Mouse (Mus musculus) inflammation-experienced regulatory T-cells, adult 6 months (primary cell): ENCODE data around the gene Gm35315. TPM values are rescaled to one million over a fixed set of nuclear protein-coding genes. Genes with fewer than 3 reads are reported as not detected.
"Not testable (repeated sequence)": the region's sequence is repeated elsewhere in the genome, so short reads cannot be mapped to it uniquely, and the experiment has no call there.

Source experiments
- ATAC-seq: one replicate; pipeline ENCODE4 v1.8.0; 2017
- polyA plus RNA-seq, 3 experiments: library from polyadenylated mRNA; unstranded; fragments of 100-300 nt; shearing (Covaris generic); gene quantifications; one replicate each; pipeline ENCODE4 v1.2.1; 2017

Gm35315 gene
- polyA plus RNA-seq, result 1 to 10 TPM; 1.2 to 2.9 (median 1.7) TPM

DNA sequence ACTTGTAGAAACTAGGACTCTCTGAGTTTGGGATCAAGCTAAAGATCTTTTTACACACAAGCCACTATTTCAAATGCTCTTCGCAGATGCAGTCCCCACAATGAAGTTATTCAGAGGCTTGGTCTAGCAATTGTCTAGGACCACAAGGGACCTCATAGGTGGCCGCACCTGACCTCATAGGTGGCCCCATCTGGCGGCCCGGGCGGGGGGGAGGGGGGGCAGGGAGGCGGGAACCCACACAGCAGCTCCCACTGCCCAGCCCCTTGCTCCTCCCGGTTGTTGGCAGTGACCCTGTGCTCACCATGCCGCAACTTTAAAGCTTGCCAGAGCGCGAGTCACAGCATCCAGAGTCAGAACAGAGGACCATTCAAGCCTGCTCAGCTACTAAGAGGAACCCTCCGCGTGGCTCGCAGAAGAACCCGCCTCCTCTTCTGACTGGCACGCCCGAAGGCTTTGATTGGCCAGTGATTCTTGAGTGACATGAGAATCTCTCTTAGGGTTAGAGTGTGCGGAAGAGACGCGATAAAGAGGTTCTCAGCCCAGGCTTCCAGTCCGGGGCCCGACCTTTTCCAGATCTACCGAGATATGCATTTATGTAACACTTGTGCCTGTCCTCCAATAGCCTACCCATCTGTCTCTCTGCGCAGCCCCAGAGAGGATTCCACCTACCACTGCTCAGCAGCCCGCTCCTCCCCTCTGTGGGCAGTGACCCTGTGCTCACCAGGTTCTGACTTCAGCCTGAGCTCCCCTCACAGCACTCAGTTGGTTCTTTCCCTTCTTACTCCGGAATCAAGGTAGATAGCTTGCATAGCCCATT lies at the start of gene Gm35315:
Gm35315 (minus strand) TSS at position 391 of the 817 bp plus-strand sequence.
- peak; percentile 99 for ATAC-seq

DNA sequence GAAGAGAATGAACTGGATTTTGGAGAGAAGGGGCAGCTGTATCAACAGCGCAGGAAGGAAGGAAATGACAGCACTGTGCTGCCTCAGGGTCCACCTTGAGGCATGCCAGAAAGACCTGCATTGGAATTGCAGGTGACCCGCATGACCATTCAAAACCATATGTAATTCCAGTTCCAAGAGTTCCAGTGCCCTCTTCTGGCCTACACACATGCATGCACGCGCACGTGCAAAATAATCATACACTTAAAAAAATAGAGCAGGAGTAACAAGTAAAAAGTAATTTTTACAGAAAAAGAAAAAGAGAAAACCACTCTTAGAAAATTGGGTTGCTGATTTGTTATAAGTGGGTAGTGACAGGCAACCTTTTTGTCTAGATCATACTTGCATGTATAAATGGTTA lies 48.8 kb upstream of the Gm35315 start:
- ATAC-seq, result no peak

DNA sequence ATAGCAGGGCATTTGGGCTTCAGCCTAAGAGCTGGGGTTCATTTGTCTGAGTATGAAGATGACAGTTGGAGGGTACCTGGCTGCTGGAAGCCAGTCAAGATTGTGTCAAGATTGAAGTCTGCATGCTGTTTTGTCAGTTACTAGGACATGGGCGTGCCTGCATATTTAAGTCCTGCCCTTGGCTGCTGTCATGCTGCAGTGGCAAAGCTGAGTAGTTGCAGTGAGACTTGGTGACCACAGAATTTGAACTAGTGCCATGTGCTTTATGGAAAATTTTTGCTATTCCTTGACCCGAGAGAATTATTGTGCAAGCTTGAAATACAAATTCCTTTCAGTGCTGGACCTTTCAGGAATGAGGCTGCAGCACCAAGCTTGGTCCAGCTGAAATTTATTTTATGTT lies 48.1 kb upstream of the Gm35315 start:
- no peak for ATAC-seq

DNA sequence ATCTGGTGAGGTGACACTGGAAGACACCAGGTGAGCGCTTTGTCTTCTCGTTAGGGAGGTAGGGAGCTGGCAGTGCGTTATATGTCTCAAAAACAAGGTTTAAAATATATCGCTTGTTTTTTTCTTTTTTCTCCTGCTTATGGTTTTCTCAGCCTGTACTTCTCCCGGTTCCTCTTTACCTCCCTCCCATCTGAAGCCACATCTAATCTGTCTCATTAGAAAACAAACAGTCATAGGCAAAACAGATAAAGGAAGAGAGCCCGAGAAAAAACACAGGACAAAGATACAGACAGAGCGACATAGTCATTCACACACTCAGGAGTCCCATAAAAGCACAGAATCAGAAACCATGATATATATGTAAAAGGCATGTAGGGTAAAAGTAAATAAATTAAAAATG lies 46.2 kb upstream of the Gm35315 start:
- ATAC-seq, result no peak

DNA sequence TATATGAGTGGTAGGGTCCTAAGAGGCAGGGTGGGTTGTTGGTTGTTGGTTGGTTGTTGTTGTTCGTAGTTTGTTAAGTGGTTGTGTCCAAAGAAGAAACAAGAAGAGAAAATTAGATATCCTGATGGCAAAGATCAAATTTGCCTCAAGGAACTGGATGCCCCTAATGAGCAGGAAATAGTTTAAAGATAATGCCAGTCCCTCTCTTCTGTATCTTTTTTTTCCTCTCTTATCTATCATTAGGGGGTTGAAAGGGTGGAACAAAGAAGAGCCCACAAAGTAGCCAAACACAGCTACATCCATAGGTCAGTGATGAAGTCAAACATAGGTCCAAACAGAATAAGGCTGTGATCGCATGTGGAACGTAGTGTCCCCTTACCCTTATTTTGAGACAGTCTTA lies 45.1 kb upstream of the Gm35315 start:
- ATAC-seq, result no peak

DNA sequence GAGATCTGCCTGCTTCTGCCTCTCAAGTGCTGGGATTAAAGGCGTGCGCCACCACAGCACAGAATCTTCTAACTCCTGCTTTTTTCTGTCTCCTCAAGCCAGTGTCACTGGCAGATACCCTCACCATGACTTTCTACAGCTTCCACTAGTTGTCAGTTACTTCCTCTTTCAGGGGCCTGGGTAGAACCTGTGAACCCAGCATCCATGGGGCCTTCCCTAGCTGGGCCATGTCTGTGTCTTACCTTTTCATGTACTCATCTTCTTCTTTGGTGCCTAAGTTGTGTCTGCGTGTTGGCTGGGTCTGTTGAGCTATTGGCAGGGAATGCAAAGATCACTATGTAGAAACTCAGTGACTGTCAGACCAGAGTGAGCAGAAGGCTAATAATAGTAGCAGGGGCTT lies 43.6 kb upstream of the Gm35315 start:
- no peak for ATAC-seq

DNA sequence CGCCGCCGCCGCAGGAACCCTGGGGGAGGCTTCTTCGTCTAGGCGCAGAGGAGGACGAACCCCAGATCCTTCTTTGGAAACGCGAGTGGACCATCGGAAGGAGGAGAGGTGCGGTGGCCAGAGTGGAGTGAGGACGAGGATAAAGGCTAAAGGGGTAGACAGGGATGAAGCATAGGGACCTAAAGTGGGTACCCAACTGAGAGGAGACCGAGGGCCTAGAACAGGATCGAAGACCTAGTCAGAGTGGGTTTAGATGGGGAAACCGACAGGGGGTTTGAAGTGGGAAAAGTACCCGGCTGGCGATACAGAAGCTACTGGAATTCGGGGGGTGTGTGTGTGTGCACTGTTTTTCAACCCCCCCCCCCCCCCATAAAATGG lies 41.9 kb upstream of the Gm35315 start:
- ATAC-seq, result no peak

DNA sequence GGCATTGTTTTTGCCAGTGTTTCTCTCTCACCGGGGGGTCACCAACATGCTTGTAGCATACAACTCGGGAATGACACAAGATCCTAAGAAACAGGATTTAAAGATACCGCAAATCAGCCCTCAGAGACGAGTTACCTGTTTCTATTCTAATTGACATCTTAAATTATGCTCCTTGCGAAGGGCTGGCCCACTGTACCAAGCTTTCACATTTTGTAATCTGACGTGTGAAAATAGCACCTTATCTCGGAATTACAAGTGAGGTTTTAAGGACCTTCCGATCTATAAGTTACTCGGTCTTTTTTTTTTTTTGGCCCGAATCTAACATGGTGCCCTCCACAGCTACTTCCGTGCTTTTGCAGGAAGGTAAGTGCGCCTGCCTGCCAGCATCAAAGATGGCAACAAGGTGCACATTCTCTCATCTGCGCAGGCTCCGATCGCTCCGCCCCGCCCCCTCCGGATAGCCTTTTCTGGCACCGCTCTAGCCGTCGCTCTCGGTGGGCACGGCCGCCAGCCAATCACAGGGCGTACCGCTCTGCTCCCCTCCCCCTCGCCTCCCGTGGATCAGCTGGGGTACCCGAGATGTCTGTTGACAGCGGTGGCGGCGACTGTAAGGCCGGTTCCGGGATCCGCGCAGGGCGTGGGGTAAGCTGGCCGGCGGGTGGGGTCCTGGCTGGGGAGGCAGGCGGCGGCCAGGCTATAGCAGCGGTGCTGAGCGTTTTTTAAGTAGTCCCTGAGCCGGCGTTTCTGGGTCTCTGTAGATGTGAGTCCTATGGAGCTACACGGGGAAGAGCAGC lies 41.3 kb upstream of the Gm35315 start, which contains the start of gene Chfr:
Chfr (plus strand) TSS at position 550 of the 794 bp plus-strand sequence.
- peak; percentile 95 for ATAC-seq

DNA sequence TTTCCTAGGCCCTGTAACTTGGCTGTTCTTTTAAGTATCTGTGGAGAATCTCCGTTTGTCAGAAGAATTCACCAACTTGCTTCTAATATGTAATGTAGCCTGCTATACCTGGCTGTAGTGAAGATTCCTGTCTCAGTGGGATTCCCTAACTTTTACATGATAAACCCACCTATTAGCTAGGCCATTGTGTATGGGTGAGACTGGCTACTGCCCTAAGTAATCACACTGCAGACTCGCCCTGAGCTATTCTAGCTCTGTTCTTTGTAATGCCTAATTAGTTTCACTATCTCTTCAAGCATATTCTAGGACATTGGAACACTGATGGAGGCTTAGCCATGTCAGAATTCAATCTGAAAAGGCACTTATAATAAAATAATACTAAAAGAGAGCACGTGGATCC lies 28.2 kb upstream of the Gm35315 start:
- ATAC-seq, result not testable (repeated sequence)

DNA sequence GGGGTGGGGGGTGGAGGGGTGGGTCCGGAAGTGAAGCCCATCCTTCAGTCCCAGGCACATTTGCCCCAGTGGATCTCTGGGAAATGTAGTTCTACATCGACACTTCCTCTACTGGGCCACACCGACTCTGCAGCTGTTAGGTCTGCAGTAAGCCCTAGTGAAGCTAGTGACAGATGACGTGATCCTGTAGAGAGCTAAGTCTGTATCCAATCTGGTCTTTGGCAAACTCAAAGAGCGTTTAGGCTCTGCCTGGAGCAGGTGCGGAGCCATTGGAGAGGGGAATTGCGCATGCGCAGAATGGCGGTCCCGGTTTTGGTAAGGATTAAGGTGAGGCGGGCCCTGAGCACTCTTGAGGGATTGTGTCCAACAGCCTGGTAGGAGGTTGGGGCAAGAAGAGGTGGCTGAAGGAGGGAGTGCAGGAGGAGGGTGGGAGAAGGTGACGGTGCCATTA lies 15.8 kb upstream of the Gm35315 start, which contains the start of gene Zfp605:
Zfp605 (plus strand) TSS at position 102 of the 451 bp plus-strand sequence.
- peak; percentile 40 for ATAC-seq

DNA sequence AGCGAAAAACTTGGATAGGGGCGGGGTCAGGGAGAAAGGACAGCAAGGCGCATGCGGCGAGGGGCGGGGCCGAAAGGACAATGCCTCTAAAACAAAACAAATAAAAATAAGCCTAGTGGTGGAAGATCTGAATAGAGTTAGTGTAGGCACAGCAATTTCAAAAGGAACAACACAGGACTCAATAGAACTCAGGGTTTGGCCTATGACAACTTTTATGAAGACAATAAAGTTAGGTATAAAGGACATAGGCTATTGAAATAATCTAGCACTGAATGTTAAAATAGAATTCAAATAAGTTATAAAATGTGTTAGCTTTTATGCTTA lies 14.0 kb upstream of the Gm35315 start:
- ATAC-seq, result no peak

DNA sequence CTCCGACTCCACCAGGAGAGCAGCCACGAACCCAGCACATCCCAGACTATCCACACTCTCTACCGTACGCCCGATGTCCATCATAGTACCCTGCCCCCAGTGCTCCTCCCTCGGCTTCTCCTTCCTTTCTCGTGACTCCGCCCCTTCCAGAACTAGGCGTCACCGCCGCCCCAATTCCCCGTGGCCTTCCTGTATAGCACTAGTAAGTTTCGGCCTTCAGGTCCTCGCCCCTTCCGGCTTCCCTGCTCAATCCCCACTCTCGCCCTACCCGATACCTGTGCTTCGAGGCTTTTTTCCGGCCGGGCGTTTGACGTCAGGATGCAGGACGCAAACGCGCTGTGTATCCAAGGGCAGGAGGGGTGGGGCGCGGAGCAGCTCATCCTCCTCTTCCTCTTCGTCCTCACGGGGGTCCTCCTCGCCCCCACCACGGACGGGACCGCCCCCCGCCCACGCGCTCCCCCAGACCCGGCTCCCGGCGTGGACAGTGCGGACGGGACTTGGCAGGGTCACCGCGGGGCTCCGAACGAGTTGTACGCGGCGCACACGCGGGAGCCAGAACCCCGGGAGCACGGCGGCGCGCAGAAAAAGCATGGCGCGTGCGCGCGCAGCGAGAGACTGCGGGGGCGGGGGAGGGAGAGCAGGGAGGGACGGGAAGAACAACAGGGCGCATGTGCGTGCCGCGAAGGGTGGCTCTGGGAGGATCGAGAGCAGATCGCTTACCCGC lies 13.5 kb upstream of the Gm35315 start, which contains the start of gene Gtpbp6:
Gtpbp6 (minus strand) TSS at position 617 of the 724 bp plus-strand sequence.
- peak; percentile 74 for ATAC-seq

DNA sequence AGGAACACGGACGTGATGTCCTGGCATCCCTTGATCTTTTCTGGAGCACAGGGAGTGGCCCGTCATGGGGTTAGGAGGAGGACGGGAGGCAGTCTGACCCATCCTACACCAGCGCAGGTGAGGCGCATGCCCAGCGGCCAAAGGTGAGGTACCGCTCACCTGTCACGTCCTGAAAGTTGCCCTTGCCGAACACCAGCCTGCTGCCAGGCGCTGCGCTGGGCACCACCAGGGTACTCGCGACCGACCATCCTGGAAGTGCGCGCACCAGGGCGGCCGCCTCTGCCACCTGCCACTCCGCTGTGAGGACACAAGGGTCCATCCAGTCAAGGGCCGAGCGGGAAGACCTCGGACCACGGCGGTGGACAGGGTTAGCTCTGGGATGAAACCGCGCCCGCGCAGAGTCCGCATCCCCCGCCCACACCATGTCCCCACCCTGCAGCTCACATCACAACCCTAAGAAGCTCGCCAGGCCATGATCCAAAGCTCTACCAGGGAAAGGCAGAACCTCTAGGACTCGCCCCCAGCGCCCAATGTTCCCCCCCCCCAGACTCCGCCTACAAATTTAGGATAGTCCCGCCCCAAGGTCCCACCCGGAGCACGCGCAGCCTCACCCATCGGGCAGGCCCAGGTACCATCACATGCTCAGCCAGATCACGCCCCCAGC lies 12.8 kb upstream of the Gm35315 start:
- no peak for ATAC-seq

DNA sequence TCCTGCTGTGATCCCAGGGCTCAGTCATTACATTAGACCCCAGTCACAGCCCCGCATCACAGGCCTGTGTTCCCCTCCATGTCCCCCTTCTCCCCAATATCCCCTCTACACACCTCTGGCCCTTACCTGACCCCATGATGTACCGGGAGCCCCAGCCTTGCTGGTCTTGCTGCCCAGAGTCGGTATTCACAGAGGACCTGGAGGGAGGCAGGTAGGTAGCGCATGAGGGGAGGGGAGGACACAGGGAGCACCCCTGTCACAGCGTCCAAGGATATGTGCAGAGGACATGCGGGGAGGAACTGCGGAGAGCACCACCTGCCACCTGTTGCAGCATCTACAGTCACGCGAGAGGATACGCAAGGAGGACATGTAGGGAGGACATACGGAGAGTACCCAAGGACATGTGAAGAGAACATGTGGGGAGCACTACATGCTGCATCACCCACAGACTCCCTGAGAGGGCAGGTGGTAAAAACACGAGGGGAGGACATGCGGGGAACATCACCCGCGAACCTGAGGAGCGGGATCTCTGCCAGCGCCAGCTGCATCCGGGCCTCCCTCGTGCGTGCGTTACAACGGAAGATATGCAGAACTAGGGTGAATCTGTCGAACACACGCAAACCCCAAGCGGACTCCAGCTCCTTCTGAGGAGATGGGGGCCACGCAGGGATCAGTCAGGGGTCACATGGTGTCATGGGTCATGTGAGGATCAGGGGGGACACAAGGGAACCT lies 12.1 kb upstream of the Gm35315 start:
- no peak for ATAC-seq

DNA sequence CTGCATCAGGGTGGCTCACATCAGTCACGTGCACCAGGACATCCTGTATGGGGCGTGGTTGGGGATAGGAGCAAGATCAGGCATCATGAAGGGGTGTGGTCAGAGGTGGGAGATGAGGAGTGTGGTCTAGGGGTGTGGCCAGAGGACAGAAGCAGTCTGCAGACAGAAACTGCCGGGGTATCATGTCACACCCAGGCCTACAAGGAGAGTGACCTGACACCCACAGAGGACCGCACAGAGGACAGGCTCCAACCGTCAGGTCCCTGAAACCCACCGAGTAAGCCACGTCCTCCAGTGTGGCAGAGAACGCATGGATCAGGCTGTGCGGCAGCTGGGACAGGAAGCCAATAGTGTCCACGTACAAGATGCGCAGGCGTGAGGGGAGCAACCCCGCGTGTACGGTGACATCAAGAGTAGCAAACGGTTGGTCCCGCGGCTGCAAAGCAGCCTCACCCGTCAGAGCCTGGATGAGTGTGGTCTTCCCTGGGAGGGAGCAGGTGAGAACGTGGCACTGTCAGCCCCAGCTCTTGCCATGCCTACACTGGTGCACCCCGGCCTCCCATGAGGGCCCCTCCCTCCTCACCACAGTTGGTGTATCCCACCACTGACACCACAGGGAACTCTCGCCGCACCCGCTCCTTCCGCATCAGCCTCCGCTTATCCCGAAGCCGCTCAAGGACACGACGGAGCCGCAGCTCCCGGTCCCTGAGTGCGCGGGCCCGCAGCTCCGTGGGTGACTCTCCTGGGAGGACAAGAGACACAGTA lies 10.6 kb upstream of the Gm35315 start:
- ATAC-seq, result no peak

DNA sequence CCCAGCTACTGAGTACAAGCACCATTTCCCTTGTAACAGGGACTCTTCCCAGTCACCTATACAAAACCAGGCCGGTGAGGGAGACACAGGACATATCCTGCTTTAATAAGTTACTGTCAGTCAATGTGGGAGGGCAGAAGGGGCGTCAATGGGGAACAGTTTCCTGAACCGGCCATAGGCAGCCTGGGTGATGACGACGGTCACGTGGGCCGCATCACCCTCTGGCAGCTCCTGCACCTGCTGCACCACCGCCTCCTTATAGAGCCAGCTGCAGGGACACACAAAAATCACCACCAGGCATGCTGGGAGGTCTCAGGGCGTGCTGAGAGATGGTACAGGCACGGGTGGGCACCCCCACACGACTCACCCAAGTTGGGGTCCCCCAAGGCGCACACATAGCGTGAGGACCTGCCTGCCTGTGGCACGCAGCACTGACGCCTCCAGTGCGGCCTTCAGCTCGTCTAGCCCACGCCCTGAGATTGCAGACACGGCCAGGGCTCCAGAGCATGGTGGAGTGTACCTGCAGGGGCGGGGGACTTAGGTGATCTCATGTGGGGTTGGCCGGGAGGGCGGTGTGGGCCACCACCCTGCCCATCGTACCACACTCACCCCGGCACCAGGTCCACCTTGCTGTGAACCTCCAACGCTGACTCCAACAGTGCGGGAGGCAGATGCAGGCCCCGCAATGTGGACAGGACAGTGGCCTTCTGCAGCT lies 9.8 kb upstream of the Gm35315 start:
- ATAC-seq, result no peak

DNA sequence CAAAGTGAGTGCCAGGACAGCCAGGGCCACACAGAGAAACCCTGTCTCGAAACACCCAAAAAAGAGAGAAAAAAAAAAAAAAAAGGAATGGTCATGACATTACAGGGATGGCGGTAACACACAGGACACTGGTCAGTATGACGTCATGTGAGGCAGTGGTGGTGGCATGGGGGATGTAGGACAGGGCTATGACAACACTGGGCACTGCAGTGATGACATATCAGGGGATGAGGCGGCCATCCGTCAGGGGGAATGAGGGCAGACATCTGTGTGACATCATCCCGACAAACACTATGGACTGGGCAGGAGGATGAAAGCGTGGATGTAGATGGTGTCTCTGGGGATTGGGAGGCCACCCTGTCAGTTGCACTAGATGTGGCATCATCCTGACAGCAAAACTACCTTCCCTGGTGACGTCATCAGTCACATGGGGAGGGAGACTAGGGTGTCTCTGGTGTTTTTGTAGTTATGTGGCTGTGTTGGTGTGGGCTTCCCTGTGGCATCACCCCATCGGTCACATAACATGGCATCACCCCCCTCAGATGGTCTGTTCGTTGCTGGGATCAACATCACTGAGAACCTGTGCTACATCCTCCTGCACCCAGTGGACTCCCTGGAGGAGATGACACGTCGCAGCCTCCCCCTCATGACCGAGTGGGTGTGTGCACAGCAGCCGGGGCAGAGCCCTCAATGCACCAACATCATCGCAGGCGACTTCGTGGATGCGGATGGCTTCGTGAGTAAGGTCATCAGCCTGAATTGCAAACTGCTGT lies 8.8 kb upstream of the Gm35315 start:
- no peak for ATAC-seq

DNA sequence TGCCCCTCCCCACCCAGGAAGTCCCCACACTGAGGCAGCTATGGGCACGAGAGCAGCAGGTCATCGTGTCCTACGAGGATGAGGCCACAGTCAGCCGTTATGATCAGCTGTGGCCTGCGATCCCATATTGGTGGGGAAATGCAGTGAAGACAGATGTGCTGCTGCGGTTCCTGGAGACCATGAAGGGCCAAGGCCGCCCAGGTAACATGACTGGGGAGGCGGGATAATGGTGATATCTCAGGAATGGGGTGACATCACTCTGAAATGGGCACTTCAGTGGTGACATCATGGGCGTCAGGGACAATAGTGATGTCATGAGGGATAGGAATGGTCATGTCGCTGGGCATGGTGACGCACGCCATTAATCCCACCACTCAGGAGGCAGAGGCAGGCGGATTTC lies 8.2 kb upstream of the Gm35315 start:
- no peak for ATAC-seq

DNA sequence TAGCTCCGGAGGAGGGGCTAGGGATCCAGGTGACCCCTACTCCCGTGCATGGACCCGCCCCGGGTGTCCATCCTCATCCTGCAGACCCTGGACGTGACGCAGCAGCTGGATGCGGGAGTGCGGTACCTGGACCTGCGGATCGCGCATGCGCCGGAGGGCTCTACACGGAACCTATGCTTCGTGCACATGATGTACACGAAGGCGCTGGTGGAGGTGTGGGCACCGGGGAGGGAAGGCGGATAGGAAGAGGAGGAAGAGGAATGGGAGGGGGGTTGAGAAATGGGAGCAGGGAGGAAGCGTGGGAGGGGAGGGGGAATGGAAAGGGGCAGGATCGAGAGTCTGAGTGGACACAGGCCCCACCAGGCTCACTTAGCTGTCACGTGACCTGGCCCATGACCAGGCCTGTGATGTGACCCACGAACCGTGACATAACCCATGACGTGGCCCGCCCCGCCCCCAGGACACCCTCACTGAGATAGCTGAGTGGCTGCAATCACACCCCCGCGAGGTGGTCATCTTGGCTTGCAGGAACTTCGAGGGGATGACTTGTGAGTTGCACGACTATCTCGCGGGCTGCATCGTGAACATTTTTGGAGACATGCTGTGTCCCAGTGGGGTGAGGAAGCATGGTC lies 7.6 kb upstream of the Gm35315 start:
- ATAC-seq, result peak; percentile 36
